Mouse (Mus musculus) heart, embryonic 12.5 days (tissue): ENCODE measurements around the gene Zfr2. TPM values are rescaled to one million over a fixed set of nuclear protein-coding genes. Genes with fewer than 3 reads are reported as not detected.

ENCODE experiments used
- ATAC-seq: fragments of 200-750 bp; cut with Nextera tagmentation; 2 replicates; pipeline ENCODE4 v1.8.0; 2017; ENCODE audit warnings: moderate TSS enrichment, moderate library complexity; ENCODE audit not compliant: insufficient number of reproducible peaks, low FRiP score
- H3K27ac ChIP-seq: fragments of 300-500 bp; sonication (generic); 2 replicates; pipeline ENCODE4 v1.5.1; 2016; ENCODE audit warnings: mild to moderate bottlenecking, moderate library complexity; ENCODE audit not compliant: poor library complexity, severe bottlenecking
- H3K27me3 ChIP-seq: fragments of 300-500 bp; sonication (generic); replicated peaks from 2 replicates; pipeline ENCODE4 v1.6.1; 2016; ENCODE audit warnings: mild to moderate bottlenecking, moderate library complexity
- H3K36me3 ChIP-seq: fragments of 300-500 bp; sonication (generic); 2 replicates; pipeline ENCODE4 v1.6.1; 2016; ENCODE audit warnings: mild to moderate bottlenecking, moderate library complexity
- H3K4me1 ChIP-seq: fragments of 300-500 bp; sonication (generic); replicated peaks from 2 replicates; pipeline ENCODE4 v1.6.1; 2016; ENCODE audit warnings: mild to moderate bottlenecking
- H3K4me2 ChIP-seq: fragments of 300-500 bp; sonication (generic); 2 replicates; pipeline ENCODE4 v1.6.1; 2016; ENCODE audit warnings: mild to moderate bottlenecking, moderate library complexity
- H3K4me3 ChIP-seq: fragments of 300-500 bp; sonication (generic); 2 replicates; pipeline ENCODE4 v1.5.1; 2016; ENCODE audit warnings: mild to moderate bottlenecking
- H3K9ac ChIP-seq: fragments of 300-500 bp; sonication (generic); 2 replicates; pipeline ENCODE4 v1.6.1; 2016; ENCODE audit warnings: mild to moderate bottlenecking, moderate library complexity
- H3K9me3 ChIP-seq: fragments of 300-500 bp; sonication (generic); replicated peaks from 2 replicates; pipeline ENCODE4 v1.6.1; 2016; ENCODE audit warnings: mild to moderate bottlenecking, moderate library complexity
- WGBS: fragments of 180-500 bp; shearing (Covaris S2); methylation state at CpG from one replicate; pipeline ENCODE4 v1.1.7; 2016; 5-methylcytosine and 5-hydroxymethylcytosine counted together
- polyA plus RNA-seq: library from polyadenylated mRNA; unstranded; fragments of >200 nt; fragmentation: Nextera tagmentation; extraction: Ambion mirVana; gene quantifications from 2 replicates; pipeline ENCODE4 v1.2.1, GENCODE M21; 2016

Zfr2 gene
- polyA plus RNA-seq, 1 experiment from 2014 or later = 7.2 TPM

GRCm38 (mm10) chr10:81247804-81248203 lies 14.8 kb downstream of the Zfr2 start:
- no peak for ATAC-seq
- H3K4me2 ChIP-seq = no peak overlapping the region
- WGBS = 81% methylated on average over 2 of the region's 2 CpGs
- no peak overlapping the region for H3K9ac ChIP-seq
- no peaks in the 10 kb centered on the region for H3K9me3 ChIP-seq
- no peak overlapping the region for H3K27ac ChIP-seq
- H3K4me1 ChIP-seq = peaks cover 8% of the 10 kb centered on the region
- no peak overlapping the region for H3K4me3 ChIP-seq
- H3K27me3 ChIP-seq = peaks cover 61% of the 10 kb centered on the region
- H3K36me3 ChIP-seq = no peaks in the 10 kb centered on the region

- peaks cover 62% of the 10 kb centered on the region for H3K27me3 ChIP-seq
- 74% methylated on average over 8 of the region's 8 CpGs for WGBS
- H3K4me2 ChIP-seq = no peak overlapping the region
- H3K36me3 ChIP-seq = no peaks in the 10 kb centered on the region
- no peak overlapping the region for H3K4me3 ChIP-seq
- H3K9me3 ChIP-seq = no peaks in the 10 kb centered on the region
- H3K27ac ChIP-seq = no peak overlapping the region
- H3K9ac ChIP-seq = no peak overlapping the region
- H3K4me1 ChIP-seq = peaks cover 11% of the 10 kb centered on the region
- no peak for ATAC-seq
Observed at GRCm38 (mm10) chr10:81249442-81249841, 16.5 kb downstream of the Zfr2 start.

- no peak within 1 kb of the TSS for H3K27ac ChIP-seq
- H3K4me3 ChIP-seq = peak within 1 kb of the TSS; percentile 11; the same call in 1 of the 2 replicates
- H3K36me3 ChIP-seq = no peaks in the 10 kb centered on the region
- ATAC-seq = peak; percentile 18; the same call in 1 of the 2 replicates
- H3K9ac ChIP-seq = no peak within 1 kb of the TSS
- H3K4me1 ChIP-seq = peaks cover 12% of the 10 kb centered on the region
- WGBS = 14% methylated on average over 44 of the region's 44 CpGs
- H3K27me3 ChIP-seq = peaks cover 72% of the 10 kb centered on the region
- H3K9me3 ChIP-seq = no peaks in the 10 kb centered on the region
- H3K4me2 ChIP-seq = peak within 1 kb of the TSS; percentile 25; the same call in 1 of the 2 replicates
Observed at GRCm38 (mm10) chr10:81252424-81253419, 19.8 kb downstream of the Zfr2 start, which contains the start of gene Matk. Gene Matk, plus strand, starts transcription at chr10:81252935.

DNA sequence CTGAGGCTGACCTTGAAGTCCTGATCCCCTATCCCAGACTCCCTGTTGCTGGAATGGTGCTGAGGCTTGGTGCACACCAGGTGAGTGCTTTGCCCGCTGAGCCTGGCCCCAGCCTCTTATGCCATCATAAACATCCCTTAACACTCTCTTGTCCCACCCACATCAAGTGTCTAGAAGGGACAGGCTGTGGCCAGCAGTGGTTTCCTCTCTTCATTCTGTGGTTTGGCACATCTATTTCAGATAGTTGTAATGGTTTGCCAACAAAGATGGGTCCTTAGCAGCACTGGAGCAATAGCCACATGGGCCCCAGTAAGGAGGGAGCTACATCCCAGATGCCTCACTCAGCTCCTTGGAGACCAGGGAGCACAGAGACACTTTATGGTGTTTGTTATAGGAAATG lies 21.9 kb downstream of the Zfr2 start:
- Histone ChIP-seq H3K9ac (no peak overlapping the region), H3K27ac (no peak overlapping the region), H3K4me2 (no peak overlapping the region), H3K36me3 (no peaks in the 10 kb centered on the region), H3K4me3 (no peak overlapping the region), H3K4me1 (peaks cover 17% of the 10 kb centered on the region), H3K27me3 (peaks cover 91% of the 10 kb centered on the region), H3K9me3 (no peaks in the 10 kb centered on the region)
- 58% methylated on average over 1 of the region's 1 CpGs for WGBS
- ATAC-seq = no peak

GRCm38 (mm10) chr10:81257158-81258039 lies 24.4 kb downstream of the Zfr2 start:
- Histone ChIP-seq H3K27me3 (peaks cover 78% of the 10 kb centered on the region), H3K36me3 (peaks cover 4% of the 10 kb centered on the region), H3K9me3 (peaks cover 10% of the 10 kb centered on the region), H3K27ac (no peak overlapping the region), H3K4me2 (peak overlapping the region; percentile 82), H3K4me1 (peaks cover 17% of the 10 kb centered on the region), H3K4me3 (peak overlapping the region; percentile 47), H3K9ac (peak overlapping the region; percentile 61)
- 3% methylated on average over 62 of the region's 62 CpGs for WGBS
- no peak for ATAC-seq

DNA sequence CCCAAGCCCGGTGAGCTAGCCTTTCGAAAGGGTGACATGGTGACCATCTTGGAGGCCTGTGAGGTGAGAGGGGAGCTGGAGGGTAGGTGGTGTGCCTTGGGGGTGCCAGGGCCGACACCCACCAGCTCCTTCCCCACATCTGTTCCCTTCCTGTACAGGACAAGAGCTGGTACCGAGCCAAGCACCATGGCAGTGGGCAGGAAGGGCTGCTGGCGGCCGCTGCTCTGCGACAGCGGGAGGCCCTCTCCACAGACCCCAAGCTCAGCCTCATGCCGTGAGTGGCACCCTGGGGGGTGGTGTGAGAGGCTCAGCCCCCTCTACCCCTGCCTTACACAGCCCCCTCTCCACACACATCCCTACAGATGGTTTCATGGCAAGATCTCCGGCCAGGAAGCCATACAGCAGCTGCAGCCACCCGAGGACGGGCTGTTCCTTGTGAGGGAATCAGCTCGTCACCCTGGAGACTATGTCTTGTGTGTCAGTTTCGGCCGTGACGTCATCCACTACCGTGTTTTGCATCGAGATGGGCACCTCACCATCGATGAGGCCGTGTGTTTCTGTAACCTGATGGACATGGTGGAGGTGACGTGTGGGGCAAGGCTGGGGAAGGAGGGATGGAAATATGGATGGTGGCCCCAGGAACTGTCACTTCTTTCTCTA lies 26.4 kb downstream of the Zfr2 start:
- peaks cover 11% of the 10 kb centered on the region for H3K4me1 ChIP-seq
- H3K36me3 ChIP-seq = peaks cover 24% of the 10 kb centered on the region
- H3K9me3 ChIP-seq = peaks cover 10% of the 10 kb centered on the region
- no peak overlapping the region for H3K4me2 ChIP-seq
- 43% methylated on average over 21 of the region's 21 CpGs for WGBS
- no peak for ATAC-seq
- H3K4me3 ChIP-seq = no peak overlapping the region
- peaks cover 59% of the 10 kb centered on the region for H3K27me3 ChIP-seq
- no peak overlapping the region for H3K9ac ChIP-seq
- H3K27ac ChIP-seq = no peak overlapping the region

GRCm38 (mm10) chr10:81261025-81261424 lies 28.1 kb downstream of the Zfr2 start:
- peaks cover 37% of the 10 kb centered on the region for H3K36me3 ChIP-seq
- peaks cover 20% of the 10 kb centered on the region for H3K4me1 ChIP-seq
- H3K4me2 ChIP-seq = no peak overlapping the region
- no peak overlapping the region for H3K27ac ChIP-seq
- peaks cover 10% of the 10 kb centered on the region for H3K9me3 ChIP-seq
- WGBS = 86% methylated on average over 4 of the region's 4 CpGs
- H3K9ac ChIP-seq = no peak overlapping the region
- peaks cover 48% of the 10 kb centered on the region for H3K27me3 ChIP-seq
- ATAC-seq = no peak
- H3K4me3 ChIP-seq = no peak overlapping the region

- H3K27ac ChIP-seq = no peak overlapping the region
- ATAC-seq = no peak
- peaks cover 44% of the 10 kb centered on the region for H3K36me3 ChIP-seq
- 94% methylated on average over 8 of the region's 8 CpGs for WGBS
- peaks cover 19% of the 10 kb centered on the region for H3K4me1 ChIP-seq
- H3K9me3 ChIP-seq = peaks cover 4% of the 10 kb centered on the region
- peak overlapping the region; percentile 81; the same call in 1 of the 2 replicates for H3K9ac ChIP-seq
- peak overlapping the region; percentile 70 for H3K4me3 ChIP-seq
- peak overlapping the region; percentile 75 for H3K4me2 ChIP-seq
- H3K27me3 ChIP-seq = peaks cover 3% of the 10 kb centered on the region
Observed at GRCm38 (mm10) chr10:81265540-81265939, 32.6 kb downstream of the Zfr2 start.

DNA sequence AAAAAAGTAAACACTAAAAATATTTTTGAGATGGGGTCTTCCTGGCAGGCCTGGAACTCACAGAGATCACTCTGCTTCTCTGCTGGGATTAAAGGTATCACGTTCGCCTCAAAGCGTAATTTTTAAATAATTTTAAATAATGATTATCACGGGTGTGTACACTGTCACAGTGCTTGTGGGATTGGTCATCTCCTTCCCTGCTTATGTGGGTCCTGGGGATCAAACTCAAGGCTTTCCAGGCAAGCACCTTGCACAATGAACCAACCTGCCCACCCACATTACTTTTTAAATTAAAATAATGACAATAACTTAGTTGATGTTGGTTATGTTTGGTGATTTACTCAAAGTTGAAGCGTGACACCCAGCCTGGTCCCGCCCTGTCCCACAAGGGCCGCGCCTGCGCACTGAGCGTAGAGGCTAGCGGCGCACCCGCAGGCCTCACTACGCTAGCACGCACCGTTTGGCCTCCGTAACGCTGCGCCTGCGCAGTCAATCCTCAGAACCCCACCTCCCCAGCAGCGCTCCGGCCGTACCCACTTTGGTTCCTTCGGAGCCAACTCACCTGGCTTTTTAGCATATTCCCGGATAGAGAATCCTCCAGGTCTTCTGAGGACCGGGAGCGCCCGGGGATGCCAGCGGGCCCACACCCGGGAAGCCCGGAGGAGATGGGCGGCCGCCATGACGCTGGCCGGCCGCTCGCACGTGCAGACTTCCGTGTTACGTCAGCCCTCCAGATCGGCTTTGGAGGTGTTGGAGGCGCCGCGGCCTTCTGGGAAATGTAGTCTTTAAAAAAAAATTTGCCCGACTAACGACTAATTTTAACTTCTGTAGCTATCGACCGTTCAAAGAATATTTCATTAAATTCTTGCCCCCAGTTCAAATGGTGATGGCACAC lies 33.5 kb downstream of the Zfr2 start, which contains the start of the genes Mrpl54 and Apba3:
TSS of gene Mrpl54 (minus strand) at position 724 of the 895 bp plus-strand sequence.
TSS of gene Apba3 (plus strand) at position 750 of the 895 bp plus-strand sequence.
- WGBS = under 1% methylated on average over 48 of the region's 48 CpGs
- H3K36me3 ChIP-seq = peaks cover 53% of the 10 kb centered on the region
- ATAC-seq = peak; percentile 95

More for the DNA sequence above, 33.5 kb downstream of the Zfr2 start, which contains the start of the genes Mrpl54 and Apba3:
- Histone ChIP-seq H3K9me3 (no peaks in the 10 kb centered on the region), H3K9ac (peak within 1 kb of the TSS; percentile 81), H3K4me2 (peak within 1 kb of the TSS; percentile 87), H3K4me1 (peaks cover 19% of the 10 kb centered on the region), H3K27ac (peak within 1 kb of the TSS; percentile 70), H3K4me3 (peak within 1 kb of the TSS; percentile 85), H3K27me3 (no peaks in the 10 kb centered on the region)
